Mouse (Mus musculus) limb, embryonic 15.5 days (tissue): ENCODE measurements around the gene Rptor. TPM values are rescaled to one million over a fixed set of nuclear protein-coding genes. Genes with fewer than 3 reads are reported as not detected.
A peak's percentile ranks its signal among the peaks of the same experiment; 100 is the strongest.

Source experiments
- ATAC-seq: fragments of 200-750 bp; cut with Nextera tagmentation; 2 replicates; pipeline ENCODE4 v1.8.0; 2017; ENCODE audit warnings: low read depth, moderate TSS enrichment; ENCODE audit not compliant: insufficient number of reproducible peaks, low FRiP score, low TSS enrichment
- H3K27ac ChIP-seq: fragments of 300-500 bp; sonication (generic); 2 replicates; pipeline ENCODE4 v1.5.1; 2015; ENCODE audit warnings: moderate library complexity, mild to moderate bottlenecking, inconsistent platforms
- H3K27me3 ChIP-seq: fragments of 300-500 bp; sonication (generic); 2 replicates; pipeline ENCODE4 v1.6.1; 2015; ENCODE audit warnings: inconsistent platforms
- H3K36me3 ChIP-seq: fragments of 300-500 bp; sonication (generic); 2 replicates; pipeline ENCODE4 v1.6.1; 2015; ENCODE audit warnings: inconsistent platforms
- H3K4me1 ChIP-seq: fragments of 300-500 bp; sonication (generic); 2 replicates; pipeline ENCODE4 v1.6.1; 2015; ENCODE audit warnings: inconsistent platforms
- H3K4me2 ChIP-seq: fragments of 300-500 bp; sonication (generic); 2 replicates; pipeline ENCODE4 v1.6.1; 2015; ENCODE audit warnings: mild to moderate bottlenecking, inconsistent platforms
- H3K4me3 ChIP-seq: fragments of 300-500 bp; sonication (generic); 2 replicates; pipeline ENCODE4 v1.5.1; 2015; ENCODE audit warnings: mild to moderate bottlenecking, inconsistent platforms
- H3K9ac ChIP-seq: fragments of 300-500 bp; sonication (generic); 2 replicates; pipeline ENCODE4 v1.6.1; 2015; ENCODE audit warnings: inconsistent platforms
- H3K9me3 ChIP-seq: fragments of 300-500 bp; sonication (generic); 2 replicates; pipeline ENCODE4 v1.6.1; 2016; ENCODE audit warnings: inconsistent platforms
- WGBS: fragments of 180-500 bp; shearing (Covaris S2); methylation state at CpG from one replicate; pipeline ENCODE4 v1.1.7; 2015; 5-methylcytosine and 5-hydroxymethylcytosine counted together
- polyA plus RNA-seq: library from polyadenylated mRNA; unstranded; fragments of >200 nt; fragmentation: Nextera tagmentation; extraction: Ambion mirVana; gene quantifications from 2 replicates; pipeline ENCODE4 v1.2.1, GENCODE M21; 2015

Rptor gene
- polyA plus RNA-seq, 1 experiment from 2014 or later = 9.0 TPM

GRCm38 (mm10) chr11:119762911-119763310, 160.2 kb downstream of the Rptor start:
- 79% methylated on average over 9 of the region's 9 CpGs for WGBS
- H3K4me3 ChIP-seq = no peak overlapping the region
- no peak overlapping the region for H3K27ac ChIP-seq
- H3K36me3 ChIP-seq = no peaks in the 10 kb centered on the region
- no peak overlapping the region for H3K9ac ChIP-seq
- no peak for ATAC-seq
- no peak overlapping the region for H3K4me2 ChIP-seq
- H3K27me3 ChIP-seq = no peaks in the 10 kb centered on the region
- H3K9me3 ChIP-seq = no peaks in the 10 kb centered on the region
- H3K4me1 ChIP-seq = no peaks in the 10 kb centered on the region

- H3K27ac ChIP-seq = no peak overlapping the region
- no peak for ATAC-seq
- H3K9ac ChIP-seq = no peak overlapping the region
- H3K4me3 ChIP-seq = no peak overlapping the region
- no peaks in the 10 kb centered on the region for H3K4me1 ChIP-seq
- no peak overlapping the region for H3K4me2 ChIP-seq
- WGBS = 92% methylated on average over 6 of the region's 6 CpGs
- H3K9me3 ChIP-seq = no peaks in the 10 kb centered on the region
- H3K36me3 ChIP-seq = 0 out of 2 replicates have a peak, but pooled peaks cover 2% of the 10 kb centered on the region
- no peaks in the 10 kb centered on the region for H3K27me3 ChIP-seq
Observed at GRCm38 (mm10) chr11:119766023-119766422, 163.3 kb downstream of the Rptor start.

- Histone ChIP-seq H3K27ac (no peak overlapping the region), H3K9me3 (no peaks in the 10 kb centered on the region), H3K4me2 (no peak overlapping the region), H3K4me3 (no peak overlapping the region), H3K27me3 (no peaks in the 10 kb centered on the region), H3K4me1 (no peaks in the 10 kb centered on the region), H3K9ac (no peak overlapping the region), H3K36me3 (0 out of 2 replicates have a peak, but pooled peaks cover 9% of the 10 kb centered on the region)
- 89% methylated on average over 5 of the region's 5 CpGs for WGBS
- ATAC-seq = no peak
Observed at GRCm38 (mm10) chr11:119766782-119767459, 164.2 kb downstream of the Rptor start.

- H3K9ac ChIP-seq = no peak overlapping the region
- 0 out of 2 replicates have a peak, but pooled peaks cover 9% of the 10 kb centered on the region for H3K36me3 ChIP-seq
- no peak overlapping the region for H3K27ac ChIP-seq
- H3K4me3 ChIP-seq = no peak overlapping the region
- no peak overlapping the region for H3K4me2 ChIP-seq
- no peaks in the 10 kb centered on the region for H3K27me3 ChIP-seq
- H3K9me3 ChIP-seq = no peaks in the 10 kb centered on the region
- WGBS = 78% methylated on average over 6 of the region's 6 CpGs
- no peaks in the 10 kb centered on the region for H3K4me1 ChIP-seq
- ATAC-seq = no peak
Observed at GRCm38 (mm10) chr11:119767525-119767924, 164.8 kb downstream of the Rptor start.

GRCm38 (mm10) chr11:119768511-119768910, 165.8 kb downstream of the Rptor start:
- H3K27me3 ChIP-seq = no peaks in the 10 kb centered on the region
- no peak for ATAC-seq
- WGBS = 90% methylated on average over 4 of the region's 4 CpGs

GRCm38 (mm10) chr11:119769666-119770065, 167.0 kb downstream of the Rptor start:
- Histone ChIP-seq H3K27me3 (no peaks in the 10 kb centered on the region), H3K36me3 (0 out of 2 replicates have a peak, but pooled peaks cover 9% of the 10 kb centered on the region), H3K9me3 (no peaks in the 10 kb centered on the region), H3K4me3 (no peak overlapping the region), H3K27ac (no peak overlapping the region), H3K4me1 (no peaks in the 10 kb centered on the region), H3K4me2 (no peak overlapping the region), H3K9ac (no peak overlapping the region)
- ATAC-seq = no peak
- 61% methylated on average over 4 of the region's 4 CpGs for WGBS

More at GRCm38 (mm10) chr11:119768511-119768910, 165.8 kb downstream of the Rptor start:
- 0 out of 2 replicates have a peak, but pooled peaks cover 9% of the 10 kb centered on the region for H3K36me3 ChIP-seq
- H3K27ac ChIP-seq = no peak overlapping the region
- no peaks in the 10 kb centered on the region for H3K9me3 ChIP-seq
- H3K9ac ChIP-seq = no peak overlapping the region
- no peak overlapping the region for H3K4me2 ChIP-seq
- H3K4me3 ChIP-seq = no peak overlapping the region
- no peaks in the 10 kb centered on the region for H3K4me1 ChIP-seq

- 88% methylated on average over 4 of the region's 4 CpGs for WGBS
- H3K9me3 ChIP-seq = peaks cover 3% of the 10 kb centered on the region; the same call in 1 of the 2 replicates
- no peaks in the 10 kb centered on the region for H3K4me1 ChIP-seq
- H3K4me2 ChIP-seq = no peak overlapping the region
- no peak overlapping the region for H3K27ac ChIP-seq
- no peak overlapping the region for H3K4me3 ChIP-seq
- 0 out of 2 replicates have a peak, but pooled peaks cover 15% of the 10 kb centered on the region for H3K36me3 ChIP-seq
- no peak overlapping the region for H3K9ac ChIP-seq
- H3K27me3 ChIP-seq = no peaks in the 10 kb centered on the region
- no peak for ATAC-seq
Observed at GRCm38 (mm10) chr11:119770985-119771384, 168.3 kb downstream of the Rptor start.

GRCm38 (mm10) chr11:119772896-119773295, 170.2 kb downstream of the Rptor start:
- ATAC-seq = no peak
- H3K4me3 ChIP-seq = no peak overlapping the region
- no peaks in the 10 kb centered on the region for H3K27me3 ChIP-seq
- no peak overlapping the region for H3K9ac ChIP-seq
- 0 out of 2 replicates have a peak, but pooled peaks cover 15% of the 10 kb centered on the region for H3K36me3 ChIP-seq
- WGBS = 71% methylated on average over 3 of the region's 3 CpGs
- H3K27ac ChIP-seq = no peak overlapping the region
- peaks cover 4% of the 10 kb centered on the region for H3K4me1 ChIP-seq
- H3K9me3 ChIP-seq = peaks cover 3% of the 10 kb centered on the region; the same call in 1 of the 2 replicates
- no peak overlapping the region for H3K4me2 ChIP-seq

- WGBS = 81% methylated on average over 5 of the region's 5 CpGs
Observed at GRCm38 (mm10) chr11:119775076-119775760, 172.5 kb downstream of the Rptor start.

GRCm38 (mm10) chr11:119777236-119777635, 174.5 kb downstream of the Rptor start:
- 33% methylated on average over 3 of the region's 3 CpGs for WGBS
- Histone ChIP-seq H3K27ac (0 out of 2 replicates have a peak overlapping the region, but pooled peaks have one; percentile 30), H3K27me3 (no peaks in the 10 kb centered on the region), H3K4me3 (no peak overlapping the region), H3K9ac (no peak overlapping the region), H3K36me3 (peaks cover 26% of the 10 kb centered on the region), H3K4me2 (no peak overlapping the region), H3K4me1 (peaks cover 4% of the 10 kb centered on the region), H3K9me3 (peaks cover 3% of the 10 kb centered on the region; the same call in 1 of the 2 replicates)
- no peak for ATAC-seq

More at GRCm38 (mm10) chr11:119775076-119775760, 172.5 kb downstream of the Rptor start:
- H3K9ac ChIP-seq = no peak overlapping the region
- H3K27me3 ChIP-seq = no peaks in the 10 kb centered on the region
- no peak overlapping the region for H3K4me2 ChIP-seq
- H3K9me3 ChIP-seq = peaks cover 3% of the 10 kb centered on the region; the same call in 1 of the 2 replicates
- no peak for ATAC-seq
- peaks cover 4% of the 10 kb centered on the region for H3K4me1 ChIP-seq
- H3K27ac ChIP-seq = no peak overlapping the region
- 0 out of 2 replicates have a peak, but pooled peaks cover 15% of the 10 kb centered on the region for H3K36me3 ChIP-seq
- no peak overlapping the region for H3K4me3 ChIP-seq

- Histone ChIP-seq H3K4me1 (peaks cover 4% of the 10 kb centered on the region), H3K9me3 (peaks cover 3% of the 10 kb centered on the region; the same call in 1 of the 2 replicates), H3K9ac (no peak overlapping the region), H3K27ac (no peak overlapping the region), H3K36me3 (peaks cover 31% of the 10 kb centered on the region), H3K4me2 (no peak overlapping the region), H3K27me3 (no peaks in the 10 kb centered on the region), H3K4me3 (no peak overlapping the region)
- no peak for ATAC-seq
- WGBS = 90% methylated on average over 1 of the region's 1 CpGs
Observed at GRCm38 (mm10) chr11:119777872-119778271, 175.2 kb downstream of the Rptor start.

- no peak overlapping the region for H3K27ac ChIP-seq
- H3K4me1 ChIP-seq = peaks cover 4% of the 10 kb centered on the region
- H3K4me3 ChIP-seq = no peak overlapping the region
- H3K9ac ChIP-seq = no peak overlapping the region
- 80% methylated on average over 8 of the region's 8 CpGs for WGBS
- H3K36me3 ChIP-seq = peaks cover 30% of the 10 kb centered on the region
- no peaks in the 10 kb centered on the region for H3K27me3 ChIP-seq
- H3K4me2 ChIP-seq = no peak overlapping the region
- H3K9me3 ChIP-seq = peaks cover 3% of the 10 kb centered on the region; the same call in 1 of the 2 replicates
- ATAC-seq = no peak
Observed at GRCm38 (mm10) chr11:119780290-119780689, 177.6 kb downstream of the Rptor start.
